Mouse (Mus musculus): ENCODE measurements around the gene Hacd2. TPM values are rescaled to one million over a fixed set of nuclear protein-coding genes. Genes with fewer than 3 reads are reported as not detected.
A peak's percentile ranks its signal among the peaks of the same experiment; 100 is the strongest.

The Hacd2 gene
- total and polyA plus RNA-seq, 3 experiments: 30.1 to 135 (median 50.3) TPM

GRCm38 (mm10) chr16:35025347-35025746, 3.1 kb downstream of the Hacd2 start:
- H3K4me3 ChIP-seq (replicated peaks in 1 of 3; ENCODE audit: low read depth in 2 of 3, low read length in 2 of 3, poor library complexity in 1 of 3): peak overlapping the region in 2 of 3 experiments; percentile 14 to 31
- H3K4me1 ChIP-seq (ENCODE audit: control insufficient read depth in 1 of 2, insufficient read depth in 2 of 2): peaks cover 5 to 40% of the 10 kb centered on the region in 2 experiments
- TF ChIP-seq GABPA (IDR thresholded peaks at IDR 0.05; ENCODE audit: insufficient replicate concordance, low read depth, low read length): no peak
- 0 out of 2 replicates have a peak, but pooled peaks have one; percentile 58 for TF ChIP-seq EP300 (IDR thresholded peaks at IDR 0.05; ENCODE audit: low read length)
- TF ChIP-seq RAD21 (IDR thresholded peaks at IDR 0.05; ENCODE audit: low read depth, low read length): no peak
- TF ChIP-seq ZMIZ1 (IDR thresholded peaks at IDR 0.05; ENCODE audit: low read depth, low read length): peak; percentile 49; the same call in 1 of the 2 replicates
- TF ChIP-seq NRF1 (IDR thresholded peaks at IDR 0.05; ENCODE audit: low read depth, low read length): 0 out of 2 replicates have a peak, but pooled peaks have one; percentile 28
- TF ChIP-seq MYC (IDR thresholded peaks at IDR 0.05; ENCODE audit: low read depth, low read length): peak; percentile 81; the same call in 1 of the 2 replicates
- TF ChIP-seq USF2 (conservative IDR thresholded peaks at IDR 0.05; ENCODE audit: low read depth, low read length): no peak
- peak; percentile 61 for TF ChIP-seq MAX (IDR thresholded peaks at IDR 0.05; ENCODE audit: low read length)
- peak; percentile 21; the same call in 1 of the 2 replicates for TF ChIP-seq ELF1 (IDR thresholded peaks at IDR 0.05; ENCODE audit: low read depth, low read length)
- no peak for TF ChIP-seq ZKSCAN1 (IDR thresholded peaks at IDR 0.05; ENCODE audit: borderline replicate concordance, low read depth, low read length)
- 0 out of 2 replicates have a peak, but pooled peaks have one; percentile 15 for TF ChIP-seq MAFK (IDR thresholded peaks at IDR 0.05; ENCODE audit: insufficient replicate concordance, low read length)
- peak; percentile 81 for TF ChIP-seq MEF2A (IDR thresholded peaks at IDR 0.05; ENCODE audit: borderline replicate concordance, low read depth, low read length)
- 0 out of 2 replicates have a peak, but pooled peaks have one; percentile 34 for TF ChIP-seq HCFC1 (IDR thresholded peaks at IDR 0.05; ENCODE audit: low read depth, low read length)
- no peak for TF ChIP-seq KAT2A (IDR thresholded peaks at IDR 0.05; ENCODE audit: insufficient replicate concordance, low read length)
- TF ChIP-seq TCF12 (IDR thresholded peaks at IDR 0.05; ENCODE audit: low read depth, low read length): peak; percentile 67; the same call in 1 of the 2 replicates
- no peak for TF ChIP-seq JUN (IDR thresholded peaks at IDR 0.05; ENCODE audit: insufficient read depth, low read depth, low read length)
- TF ChIP-seq IRF4 (IDR thresholded peaks at IDR 0.05; ENCODE audit: low read depth, low read length): peak; percentile 47; the same call in 1 of the 2 replicates
- TF ChIP-seq CHD1 (IDR thresholded peaks at IDR 0.05; ENCODE audit: low read depth, low read length): peak; percentile 93
- TF ChIP-seq TBP (conservative IDR thresholded peaks at IDR 0.05; ENCODE audit: low read depth, low read length): 0 out of 2 replicates have a peak, but pooled peaks have one; percentile 64
- no peak for TF ChIP-seq SMC3 (IDR thresholded peaks at IDR 0.05; ENCODE audit: low read depth, low read length)
- TF ChIP-seq ETS1 (conservative IDR thresholded peaks at IDR 0.05; ENCODE audit: low read depth, low read length): peak; percentile 38; the same call in 1 of the 2 replicates
- 0 out of 2 replicates have a peak, but pooled peaks have one; percentile 15 for TF ChIP-seq BHLHE40 (IDR thresholded peaks at IDR 0.05; ENCODE audit: low read depth, low read length)
- TF ChIP-seq ZNF384 (IDR thresholded peaks at IDR 0.05; ENCODE audit: low read depth, low read length): no peak
- TF ChIP-seq CHD2 (IDR thresholded peaks at IDR 0.05; ENCODE audit: low read length): no peak
- 0 out of 2 replicates have a peak, but pooled peaks have one; percentile 25 for TF ChIP-seq NELFE (IDR thresholded peaks at IDR 0.05; ENCODE audit: low read depth, low read length)
- no peak for TF ChIP-seq SIN3A (IDR thresholded peaks at IDR 0.05; ENCODE audit: low read length)
- TF ChIP-seq POLR2A (IDR thresholded peaks at IDR 0.05; ENCODE audit: low read depth, low read length): peak; percentile 33
- no peak for TF ChIP-seq RCOR1 (conservative IDR thresholded peaks at IDR 0.05; ENCODE audit: low read depth, low read length)
- TF ChIP-seq MXI1 (IDR thresholded peaks at IDR 0.05; ENCODE audit: low read depth, low read length): no peak
- TF ChIP-seq ZC3H11A (IDR thresholded peaks at IDR 0.05; ENCODE audit: low read depth, low read length): no peak
- no peak for TF ChIP-seq JUND (conservative IDR thresholded peaks at IDR 0.05; ENCODE audit: low read depth, low read length)
- 0 out of 2 replicates have a peak, but pooled peaks have one; percentile 45 for TF ChIP-seq MAZ (IDR thresholded peaks at IDR 0.05; ENCODE audit: low read depth, low read length)
- no peak for TF ChIP-seq USF1 (IDR thresholded peaks at IDR 0.05; ENCODE audit: low read depth, low read length)
- peaks cover 12% of the 10 kb centered on the region for H3K79me2 ChIP-seq (replicated peaks; ENCODE audit: control insufficient read depth, extremely low read depth, insufficient read depth, poor library complexity, severe bottlenecking)
- peaks cover 2% of the 10 kb centered on the region for H3K27me3 ChIP-seq (replicated peaks)
- dilution Hi-C loops (cut with MboI; ENCODE audit: extremely low pct_ligation_motif_present, extremely low pct_unique_long_range_greater_than_20kb, low sequenced_read_pairs) (no loop called here), in situ Hi-C loops (cut with MboI; ENCODE audit: low pct_ligation_motif_present, low pct_unique_long_range_greater_than_20kb, low sequenced_read_pairs) (no loop called here)
- H3K27ac ChIP-seq (ENCODE audit: insufficient read depth, low read depth): peak overlapping the region; percentile 45
- peak overlapping the region; percentile 44 for H3K4me2 ChIP-seq (ENCODE audit: insufficient read depth, low read depth, poor library complexity, severe bottlenecking)
- H3K9me3 ChIP-seq (replicated peaks; ENCODE audit: low read length): peaks cover 4% of the 10 kb centered on the region
- peak; percentile 57 for DNase-seq (ENCODE audit: extremely low read depth)
- H3K36me3 ChIP-seq (replicated peaks in 1 of 2; ENCODE audit: control insufficient read depth in 1 of 2, insufficient read depth in 1 of 2, low read length in 1 of 2): peaks cover 20 to 28% of the 10 kb centered on the region in 2 experiments
- H3K9ac ChIP-seq (ENCODE audit: insufficient read depth, low read depth): no peak overlapping the region; the same call in 1 of the 2 replicates

All from CH12.LX (cell line).